Comparison of ENCODE assay signal across 28 mouse cellular contexts in genomic region chr10:33811807-33812206, GRCm38 (mm10). TPM values are rescaled to one million over a fixed set of nuclear protein-coding genes. Genes with fewer than 3 reads are reported as not detected.
A peak's percentile ranks its signal among the peaks of the same experiment; 100 is the strongest.
DNase-seq lines count a peak whose midpoint lies in the region; ATAC-seq lines count a peak whose summit lies in the region.
"Had no signal": no experiment of that assay in that cellular context is flagged by ENCODE, and none has a peak within 500 bp of the region (broad histone marks: within the 10 kb centered on the region; RNA-seq: fewer than 3 reads in every experiment).

No protein-coding gene starts in this region.

- H3K4me3 ChIP-seq in neural tube, embryonic 11.5 days (ENCODE audit: low read depth, low read length), result no peak overlapping the region
- H3K4me3 ChIP-seq in forebrain, embryonic 13.5 days, result no peak overlapping the region
- no peak overlapping the region for H3K4me3 ChIP-seq in midbrain, embryonic 15.5 days
- H3K4me3 ChIP-seq: heart, embryonic 10.5 days; hindbrain, embryonic 12.5 days; limb, embryonic 13.5 days; liver, embryonic 13.5 days had no signal

- H3K27ac ChIP-seq in neural tube, embryonic 11.5 days (ENCODE audit: low read depth, low read length), result no peak overlapping the region
- no peak overlapping the region for H3K27ac ChIP-seq in forebrain, embryonic 13.5 days
- no peak overlapping the region for H3K27ac ChIP-seq in midbrain, embryonic 15.5 days
- H3K27ac ChIP-seq: heart, embryonic 10.5 days; hindbrain, embryonic 12.5 days; limb, embryonic 13.5 days; liver, embryonic 13.5 days had no signal

- intact Hi-C loops in heart, postnatal 14 days (cut with DNase I), result no loop called here

- H3K4me1 ChIP-seq in neural tube, embryonic 11.5 days (ENCODE audit: control insufficient read depth, insufficient read depth, low read length), result no peaks in the 10 kb centered on the region
- H3K4me1 ChIP-seq in forebrain, embryonic 13.5 days, result no peaks in the 10 kb centered on the region
- no peaks in the 10 kb centered on the region for H3K4me1 ChIP-seq in midbrain, embryonic 15.5 days
- H3K4me1 ChIP-seq: heart, embryonic 10.5 days; hindbrain, embryonic 12.5 days; limb, embryonic 13.5 days; liver, embryonic 13.5 days had no signal

- no peaks in the 10 kb centered on the region for H3K27me3 ChIP-seq in neural tube, embryonic 11.5 days (ENCODE audit: control insufficient read depth, insufficient read depth, low read length)
- no peaks in the 10 kb centered on the region for H3K27me3 ChIP-seq in forebrain, embryonic 13.5 days
- H3K27me3 ChIP-seq in midbrain, embryonic 15.5 days (replicated peaks), result no peaks in the 10 kb centered on the region
- H3K27me3 ChIP-seq: CH12.LX; hindbrain, embryonic 12.5 days; limb, embryonic 13.5 days; liver, embryonic 13.5 days had no signal

- 33% methylated on average over 1 of the region's 1 CpGs for WGBS in neural tube, embryonic 11.5 days
- 19% methylated on average over 1 of the region's 1 CpGs for WGBS in forebrain, embryonic 13.5 days
- WGBS in midbrain, embryonic 15.5 days, result 18% methylated on average over 1 of the region's 1 CpGs

- H3K4me2 ChIP-seq in neural tube, embryonic 11.5 days (ENCODE audit: low read depth), result no peak overlapping the region
- H3K4me2 ChIP-seq in forebrain, embryonic 13.5 days, result no peak overlapping the region
- H3K4me2 ChIP-seq in midbrain, embryonic 15.5 days, result no peak overlapping the region
- H3K4me2 ChIP-seq: hindbrain, embryonic 12.5 days; limb, embryonic 13.5 days; liver, embryonic 13.5 days had no signal

- peak; percentile 73 for DNase-seq in heart, adult 11 months
- no peak for DNase-seq in heart, postnatal 14 days
- no peak for DNase-seq in neural tube, embryonic 11.5 days (ENCODE audit: low spot score)
- no peak for DNase-seq in neural tube, embryonic 10.5 days (ENCODE audit: extremely low spot score, low spot score)
- DNase-seq in adrenal gland, adult 2 months, result no peak
- no peak for DNase-seq in kidney, adult 11 months
- DNase-seq: adrenal gland, postnatal 36 days; cerebellum, adult 2 months; cerebellum, postnatal 36 days; liver, embryonic 13.5 days; thymus, postnatal 36 days had no signal

- peak; percentile 43; the same call in 1 of the 2 replicates for ATAC-seq in neural tube, embryonic 11.5 days (ENCODE audit: insufficient read depth, low FRiP score, low TSS enrichment)
- ATAC-seq in forebrain, embryonic 13.5 days, result peak; percentile 75; the same call in 1 of the 2 replicates
- peak; percentile 56; the same call in 1 of the 2 replicates for ATAC-seq in midbrain, embryonic 15.5 days (replicated peaks)
- ATAC-seq: intestine, embryonic 16.5 days had no signal

- H3K9ac ChIP-seq in neural tube, embryonic 11.5 days (ENCODE audit: low read length), result no peak overlapping the region
- H3K9ac ChIP-seq in forebrain, embryonic 13.5 days, result no peak overlapping the region
- H3K9ac ChIP-seq in midbrain, embryonic 15.5 days, result no peak overlapping the region
- H3K9ac ChIP-seq: hindbrain, embryonic 12.5 days; limb, embryonic 13.5 days; liver, embryonic 13.5 days had no signal

- H3K9me3 ChIP-seq in neural tube, embryonic 11.5 days (ENCODE audit: control insufficient read depth, low read length), result no peaks in the 10 kb centered on the region
- no peaks in the 10 kb centered on the region for H3K9me3 ChIP-seq in forebrain, embryonic 13.5 days (replicated peaks)
- no peaks in the 10 kb centered on the region for H3K9me3 ChIP-seq in midbrain, embryonic 15.5 days
- H3K9me3 ChIP-seq: heart, embryonic 10.5 days; hindbrain, embryonic 12.5 days; limb, embryonic 13.5 days; liver, embryonic 13.5 days had no signal

- H3K36me3 ChIP-seq in neural tube, embryonic 11.5 days (ENCODE audit: control insufficient read depth, insufficient read depth, low read length), result no peaks in the 10 kb centered on the region
- no peaks in the 10 kb centered on the region for H3K36me3 ChIP-seq in forebrain, embryonic 13.5 days (ENCODE audit: poor library complexity, severe bottlenecking)
- H3K36me3 ChIP-seq in midbrain, embryonic 15.5 days (replicated peaks), result no peaks in the 10 kb centered on the region
- H3K36me3 ChIP-seq: heart, embryonic 10.5 days; hindbrain, embryonic 12.5 days; limb, embryonic 13.5 days; liver, embryonic 13.5 days had no signal

RNA-seq across cellular contexts. Expression of gene Sult3a2, which starts 25.3 kb away (rescaled TPM):
- not detected for total RNA-seq in heart, postnatal 14 days (2021)
- not detected in 2 replicates for polyA plus RNA-seq in neural tube, embryonic 11.5 days (2014; fragmentation: Nextera tagmentation; extraction: Ambion mirVana)
- polyA plus RNA-seq in forebrain, embryonic 13.5 days (2015; fragmentation: Nextera tagmentation; extraction: Ambion mirVana), result not detected in 2 replicates
- polyA plus RNA-seq in midbrain, embryonic 15.5 days (2015; fragmentation: Nextera tagmentation; extraction: Ambion mirVana), result not detected in 2 replicates
- 1 to 10 TPM in 1 of 2 experiments, not detected in 1; 2.5 TPM for total RNA-seq in adrenal gland, adult 2 months (2021)
- not detected in 2 replicates for polyA plus RNA-seq in adrenal gland, adult 2 months (2012; rRNA removed)
- total RNA-seq: adrenal gland, postnatal 36 days; CH12.LX; gastrocnemius, postnatal 4 days; MEL; neutrophil, adult 5-6 weeks had no signal
- polyA plus RNA-seq: cerebellum, adult 2 months; embryonic facial prominence, embryonic 14.5 days; heart, embryonic 10.5 days; heart, postnatal 0 days; hindbrain, embryonic 12.5 days; intestine, embryonic 16.5 days; kidney, embryonic 16.5 days; large intestine, adult 2 months; limb, embryonic 13.5 days; liver, embryonic 13.5 days; lung, embryonic 16.5 days had no signal

RNA-seq across cellular contexts. Expression of gene Sult3a1, which starts 45.7 kb away (rescaled TPM):
- not detected for total RNA-seq in heart, postnatal 14 days (2021)
- polyA plus RNA-seq in neural tube, embryonic 11.5 days (2014; fragmentation: Nextera tagmentation; extraction: Ambion mirVana), result not detected in 2 replicates
- not detected in 2 replicates for polyA plus RNA-seq in forebrain, embryonic 13.5 days (2015; fragmentation: Nextera tagmentation; extraction: Ambion mirVana)
- polyA plus RNA-seq in midbrain, embryonic 15.5 days (2015; fragmentation: Nextera tagmentation; extraction: Ambion mirVana), result not detected in 2 replicates
- total RNA-seq in adrenal gland, adult 2 months (2021), result 1 to 10 TPM in 1 of 2 experiments, not detected in 1; 6.3 TPM
- not detected in 2 replicates for polyA plus RNA-seq in adrenal gland, adult 2 months (2012; rRNA removed)
- total RNA-seq: adrenal gland, postnatal 36 days; CH12.LX; gastrocnemius, postnatal 4 days; layer of hippocampus, postnatal 10 days; left cerebral cortex, postnatal 10 days; MEL; neutrophil, adult 5-6 weeks had no signal
- polyA plus RNA-seq: cerebellum, adult 2 months; embryonic facial prominence, embryonic 14.5 days; heart, embryonic 10.5 days; heart, postnatal 0 days; hindbrain, embryonic 12.5 days; intestine, embryonic 16.5 days; kidney, embryonic 16.5 days; large intestine, adult 2 months; limb, embryonic 13.5 days; liver, embryonic 13.5 days; lung, embryonic 16.5 days had no signal
